Mouse (Mus musculus) frontal cortex, adult (tissue): ENCODE data around the gene AC109138.7.

Source experiments
- ATAC-seq: cut with Nextera tagmentation; 2 replicates; pipeline ENCODE4 v1.9.2; 2017; ENCODE audit warnings: mild to moderate bottlenecking, moderate library complexity, mixed read lengths; ENCODE audit not compliant: low TSS enrichment

AC109138.7 gene

DNA sequence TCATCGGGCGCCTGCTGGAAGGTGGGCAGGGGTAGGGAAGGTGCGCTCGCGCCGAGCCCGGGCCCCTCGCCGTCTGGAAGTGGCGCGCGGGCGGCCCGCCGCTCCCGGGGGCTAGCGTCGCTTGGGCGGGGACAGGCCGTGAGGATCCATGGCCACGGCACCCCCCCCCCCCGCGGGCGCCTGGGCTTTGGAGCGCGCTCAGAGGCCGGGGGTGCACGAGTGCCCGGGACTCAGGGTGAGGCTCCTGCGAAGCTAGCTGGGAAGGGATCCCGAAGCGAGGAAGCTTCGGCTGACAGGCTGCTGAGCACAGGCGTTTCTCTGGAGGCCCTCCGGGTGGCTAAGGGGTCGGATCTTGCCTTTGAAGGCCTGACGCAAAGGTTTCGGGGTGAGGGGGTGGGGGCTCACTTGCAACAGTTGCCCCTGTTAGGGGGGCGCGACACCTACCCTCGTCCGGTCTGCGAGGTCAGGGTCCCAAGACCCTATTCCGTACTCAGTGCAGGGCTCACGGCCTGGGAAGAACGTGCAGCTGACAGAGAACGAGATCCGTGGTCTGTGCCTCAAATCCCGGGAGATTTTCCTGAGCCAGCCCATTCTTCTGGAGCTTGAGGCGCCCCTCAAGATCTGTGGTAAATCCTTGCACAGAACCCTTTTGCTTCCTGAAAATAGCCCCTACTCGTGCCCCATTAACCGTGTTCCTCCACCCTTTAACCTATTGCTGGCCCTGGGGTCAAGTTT is 21.7 kb upstream of the AC109138.7 start:
- peak; percentile 15 for ATAC-seq

DNA sequence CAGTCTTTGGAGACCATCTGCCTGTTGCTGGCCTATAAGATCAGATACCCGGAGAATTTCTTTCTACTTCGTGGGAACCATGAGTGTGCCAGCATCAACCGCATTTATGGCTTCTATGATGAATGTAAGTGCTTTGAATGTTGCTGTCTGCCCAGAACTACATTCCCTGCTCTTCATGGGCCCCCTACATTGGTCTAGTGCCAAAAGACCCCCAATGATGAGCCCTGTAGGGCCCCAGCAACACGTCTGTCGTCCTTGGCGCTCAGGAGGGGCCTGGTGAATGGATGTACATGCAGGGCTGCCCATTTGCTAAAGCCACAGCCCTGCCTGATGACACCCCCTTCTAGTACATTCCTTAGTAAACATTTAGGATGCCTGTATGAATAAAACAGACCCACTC is 21.0 kb upstream of the AC109138.7 start:
- ATAC-seq, result no peak

GRCm38 (mm10) chr19:4194021-4194724 is 20.0 kb upstream of the AC109138.7 start:
- no peak for ATAC-seq

GRCm38 (mm10) chr19:4194776-4195650 is 19.1 kb upstream of the AC109138.7 start:
- no peak for ATAC-seq

- ATAC-seq, result no peak
Measured at GRCm38 (mm10) chr19:4196048-4196447, 18.1 kb upstream of the AC109138.7 start.

DNA sequence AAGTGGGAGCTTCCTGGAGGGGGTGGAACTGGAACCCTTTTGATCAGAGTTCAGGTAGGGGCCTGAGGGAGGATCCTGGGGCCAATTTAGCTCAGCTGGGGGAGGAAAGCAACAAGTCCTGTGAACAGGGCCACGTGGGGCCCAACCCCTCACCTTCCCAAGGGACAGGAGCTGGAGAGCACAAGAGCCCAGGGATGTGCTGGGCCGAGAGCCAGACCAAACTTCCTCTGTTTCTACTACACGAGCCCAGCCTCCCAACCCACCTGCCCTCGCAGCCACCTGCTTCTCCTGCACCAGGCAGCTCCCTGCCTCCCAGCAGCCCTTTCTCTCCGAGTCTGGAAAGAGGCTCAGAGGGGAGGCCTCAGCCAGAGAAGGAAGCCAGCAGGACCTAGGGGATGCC is 17.6 kb upstream of the AC109138.7 start:
- ATAC-seq, result no peak

- ATAC-seq, result no peak
Measured at GRCm38 (mm10) chr19:4197180-4197579, 17.0 kb upstream of the AC109138.7 start.

- peak; percentile 42 for ATAC-seq
Measured at GRCm38 (mm10) chr19:4201291-4201909, 12.8 kb upstream of the AC109138.7 start, which contains the start of gene Rad9a. TSS of gene Rad9a (minus strand) at chr19:4201662.

DNA sequence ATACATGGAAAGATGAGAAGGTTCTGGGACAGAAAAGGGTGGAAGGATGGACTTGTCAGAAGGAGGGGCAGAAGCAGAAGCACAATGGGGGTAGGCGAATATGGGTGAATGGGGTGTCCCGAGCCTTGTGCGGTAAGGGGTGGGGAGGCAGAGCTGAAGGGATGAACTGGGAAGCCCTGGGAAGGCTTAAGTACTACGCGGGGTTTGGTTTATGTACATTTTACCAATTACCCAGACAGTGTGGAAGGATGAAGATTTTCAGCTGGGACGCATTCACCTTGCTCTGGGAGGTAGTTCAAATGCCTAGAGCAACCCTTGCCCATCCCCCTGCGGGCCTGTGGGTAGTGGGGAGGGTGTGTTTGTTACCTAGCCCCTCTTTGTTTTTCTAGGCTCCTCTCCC is 12.0 kb upstream of the AC109138.7 start:
- 0 out of 2 replicates have a peak, but pooled peaks have one; percentile 22 for ATAC-seq

GRCm38 (mm10) chr19:4203148-4203547 is 11.0 kb upstream of the AC109138.7 start:
- no peak for ATAC-seq

- peak; percentile 56; the same call in 1 of the 2 replicates for ATAC-seq
Measured at GRCm38 (mm10) chr19:4203604-4204326, 10.4 kb upstream of the AC109138.7 start.

DNA sequence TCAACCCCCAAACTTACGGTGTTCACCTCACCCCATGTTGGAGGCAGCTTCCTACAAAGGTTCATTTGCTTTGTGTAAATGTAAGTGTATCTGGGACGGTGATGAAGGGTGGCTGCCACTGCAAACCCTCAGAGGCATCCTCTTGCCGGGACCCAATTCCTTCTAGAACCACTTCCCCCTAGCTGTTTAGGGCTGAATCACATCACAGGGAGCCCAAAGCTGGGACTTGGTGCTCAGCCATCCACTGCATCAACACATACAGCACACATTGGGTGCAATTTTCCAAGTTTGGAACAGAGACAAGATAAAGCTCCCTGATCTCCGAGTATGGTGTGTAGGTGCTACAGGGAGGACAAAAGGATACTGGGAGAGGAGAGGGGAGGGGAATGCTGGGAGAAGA is 9.3 kb upstream of the AC109138.7 start:
- ATAC-seq, result no peak

DNA sequence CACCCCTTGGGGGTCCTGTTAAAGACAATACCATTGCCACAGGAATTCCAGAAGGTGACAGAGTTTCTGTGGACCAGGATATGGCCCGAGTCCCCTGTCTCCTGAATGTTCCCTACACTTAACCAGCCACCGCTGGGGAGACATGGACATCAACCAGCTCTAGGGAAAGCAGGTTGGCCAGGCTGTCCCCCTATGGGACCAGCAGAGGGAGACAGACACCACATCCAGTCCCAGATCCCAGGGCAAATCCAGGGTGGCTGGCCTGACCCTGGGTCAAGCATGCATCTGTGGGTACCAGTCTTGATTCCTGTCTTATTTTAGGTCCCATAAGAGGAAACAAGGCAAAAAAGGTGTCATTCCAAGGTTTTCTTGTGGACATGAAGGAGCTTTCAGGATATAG is 7.2 kb upstream of the AC109138.7 start:
- ATAC-seq, result 0 out of 2 replicates have a peak, but pooled peaks have one; percentile 50

DNA sequence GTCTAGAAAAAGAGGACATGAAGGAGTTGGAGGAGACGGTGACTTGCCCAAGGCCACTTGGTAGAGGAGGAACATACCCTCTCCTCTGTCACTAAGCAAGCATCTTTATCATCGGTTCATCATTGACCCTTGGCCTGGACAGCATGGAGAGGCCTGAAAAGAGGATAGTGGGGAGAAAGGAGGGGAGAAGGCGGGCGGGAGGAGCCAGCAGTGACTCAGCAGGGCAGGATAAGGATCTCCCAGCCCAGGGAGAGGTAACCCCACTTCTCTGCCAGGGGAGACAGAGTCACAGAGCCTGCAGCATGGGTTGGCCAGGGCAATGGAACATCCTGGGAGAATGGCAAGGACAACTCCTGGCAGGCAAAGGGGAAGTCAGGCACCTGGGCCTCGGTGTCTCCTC is 5.6 kb upstream of the AC109138.7 start:
- ATAC-seq, result no peak

- no peak for ATAC-seq
Measured at GRCm38 (mm10) chr19:4211891-4212588, 2.1 kb upstream of the AC109138.7 start.

- ATAC-seq, result no peak
Measured at GRCm38 (mm10) chr19:4213524-4213974, 608 bp upstream of the AC109138.7 start.

DNA sequence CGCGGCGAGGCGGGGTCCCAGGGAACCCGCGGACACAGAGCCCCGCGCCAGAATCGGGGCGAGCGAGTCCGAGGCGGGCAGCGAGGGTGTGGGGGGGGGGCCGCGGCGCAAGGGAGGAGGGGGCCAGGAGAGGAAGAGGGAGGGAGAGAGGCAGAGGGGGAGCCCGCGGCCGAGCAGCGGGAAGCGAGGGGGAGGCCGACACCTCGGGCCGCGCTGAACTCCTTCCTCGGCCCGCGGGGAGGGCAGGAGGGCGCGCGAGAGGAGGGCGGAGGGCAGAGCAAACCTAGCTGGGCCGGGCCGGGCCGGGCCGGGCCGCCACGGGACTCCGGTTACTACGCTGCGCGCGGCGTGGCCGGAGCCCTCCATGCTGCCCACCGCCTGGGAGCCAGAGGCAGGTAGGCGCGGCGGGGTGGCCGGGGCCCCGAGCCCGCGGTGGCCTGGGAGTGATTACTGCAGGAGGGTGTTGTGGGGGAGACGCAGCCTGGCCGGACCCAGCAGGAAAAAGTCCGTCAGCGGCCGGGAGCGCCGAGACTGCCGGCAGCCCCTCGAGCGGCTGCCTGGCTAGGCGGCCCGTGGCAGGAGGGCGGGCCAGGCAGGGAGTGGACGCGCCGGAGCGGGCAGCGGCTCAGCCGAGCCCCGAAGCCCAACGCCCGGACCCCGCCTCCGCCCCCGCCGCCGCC is 754 bp downstream of the AC109138.7 start:
- no peak for ATAC-seq

DNA sequence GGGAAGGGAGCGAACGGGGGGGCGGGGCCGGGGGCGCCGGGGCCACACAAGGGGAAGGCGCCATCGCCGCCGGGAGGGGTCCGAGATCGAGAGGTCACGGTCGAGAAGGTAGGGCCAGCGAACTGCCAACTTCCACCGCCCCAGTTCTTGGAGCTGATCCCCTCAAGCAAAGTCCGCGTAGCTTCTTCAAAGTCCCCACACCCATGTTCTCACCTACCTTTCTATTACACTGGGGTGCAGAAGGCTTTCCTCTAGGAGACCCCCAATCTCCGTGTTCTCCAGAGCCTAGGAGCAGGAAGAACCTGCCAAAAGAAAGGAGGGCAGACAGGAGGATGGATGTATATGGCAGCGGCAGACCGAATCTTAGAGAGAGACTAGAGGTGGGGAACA is 1.3 kb downstream of the AC109138.7 start:
- ATAC-seq, result no peak

DNA sequence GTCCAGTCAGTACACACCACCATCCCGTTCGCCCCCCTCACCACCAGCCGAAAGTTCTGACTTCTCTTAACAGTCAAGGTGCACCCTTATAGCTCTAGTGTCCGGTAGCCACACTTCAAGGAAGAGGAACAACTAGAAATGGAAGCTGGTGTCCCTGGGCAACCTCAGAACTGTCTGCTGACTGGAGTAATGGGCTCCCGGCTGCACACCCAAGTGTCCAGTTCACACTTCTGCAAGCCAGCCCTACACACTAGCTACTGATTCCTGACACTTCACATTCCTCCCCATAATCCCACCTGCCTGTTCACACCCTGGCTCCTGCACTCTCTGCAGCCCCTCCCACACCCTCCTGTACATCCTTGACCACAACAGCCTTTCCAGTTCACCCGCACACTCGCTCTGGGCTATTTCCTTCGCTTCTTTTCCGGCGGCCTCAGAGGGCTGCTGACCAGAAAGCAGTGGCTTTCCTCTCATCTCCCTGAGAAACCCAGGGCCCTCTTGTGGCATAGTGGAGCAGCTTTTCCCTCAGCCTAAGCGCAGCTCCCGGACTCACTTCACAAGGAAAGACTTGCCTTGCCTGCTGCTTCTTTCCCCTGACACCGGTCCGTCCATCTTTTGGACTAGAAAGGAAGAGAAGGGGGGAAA is 2.0 kb downstream of the AC109138.7 start:
- ATAC-seq, result peak; percentile 73; the same call in 1 of the 2 replicates
